Mouse (Mus musculus) intestine, embryonic 15.5 days (tissue): Measurements from ENCODE around the gene Dnajb5. TPM values are rescaled to one million over a fixed set of nuclear protein-coding genes. Genes with fewer than 3 reads are reported as not detected.
A peak's percentile ranks its signal among the peaks of the same experiment; 100 is the strongest.

Experiments used
- ATAC-seq: fragments of 200-750 bp; cut with Nextera tagmentation; 2 replicates; pipeline ENCODE4 v1.8.0; 2017; ENCODE audit warnings: moderate TSS enrichment, moderate library complexity
- H3K27ac ChIP-seq: fragments of 300-500 bp; sonication (generic); 2 replicates; pipeline ENCODE4 v1.5.1; 2015; ENCODE audit warnings: mild to moderate bottlenecking, inconsistent platforms
- H3K27me3 ChIP-seq: fragments of 300-500 bp; sonication (generic); replicated peaks from 2 replicates; pipeline ENCODE4 v1.6.1; 2015; ENCODE audit warnings: inconsistent platforms
- H3K36me3 ChIP-seq: fragments of 300-500 bp; sonication (generic); 2 replicates; pipeline ENCODE4 v1.6.1; 2015; ENCODE audit warnings: inconsistent platforms
- H3K4me1 ChIP-seq: fragments of 300-500 bp; sonication (generic); replicated peaks from 2 replicates; pipeline ENCODE4 v1.6.1; 2015; ENCODE audit warnings: inconsistent platforms
- H3K4me2 ChIP-seq: fragments of 300-500 bp; sonication (generic); replicated peaks from 2 replicates; pipeline ENCODE4 v1.6.1; 2015; ENCODE audit warnings: mild to moderate bottlenecking, inconsistent platforms
- H3K4me3 ChIP-seq: fragments of 300-500 bp; sonication (generic); replicated peaks from 2 replicates; pipeline ENCODE4 v1.5.1; 2015; ENCODE audit warnings: inconsistent platforms
- H3K9ac ChIP-seq: fragments of 300-500 bp; sonication (generic); 2 replicates; pipeline ENCODE4 v1.6.1; 2015; ENCODE audit warnings: inconsistent platforms
- H3K9me3 ChIP-seq: fragments of 300-500 bp; sonication (generic); 2 replicates; pipeline ENCODE4 v1.6.1; 2016; ENCODE audit warnings: inconsistent platforms
- WGBS: fragments of 180-500 bp; shearing (Covaris S2); methylation state at CpG from one replicate; pipeline ENCODE4 v1.1.7; 2015; 5-methylcytosine and 5-hydroxymethylcytosine counted together
- polyA plus RNA-seq: library from polyadenylated mRNA; unstranded; fragments of >200 nt; fragmentation: Nextera tagmentation; extraction: Ambion mirVana; gene quantifications from 2 replicates; pipeline ENCODE4 v1.2.1, GENCODE M21; 2015

The Dnajb5 gene
- polyA plus RNA-seq, result 7.3 and 8.4 TPM in 2 replicates

GRCm38 (mm10) chr4:42949676-42950051, at the start of gene Dnajb5:
Dnajb5 (plus strand) TSS chr4:42949814.
- ATAC-seq, result peak; percentile 97
- peak within 1 kb of the TSS; percentile 90 for H3K9ac ChIP-seq
- H3K36me3 ChIP-seq, result no peaks in the 10 kb centered on the region
- H3K9me3 ChIP-seq, result no peaks in the 10 kb centered on the region
- under 1% methylated on average over 39 of the region's 39 CpGs for WGBS
- H3K4me2 ChIP-seq, result peak within 1 kb of the TSS; percentile 79
- H3K27ac ChIP-seq, result peak within 1 kb of the TSS; percentile 90
- H3K4me3 ChIP-seq, result peak within 1 kb of the TSS; percentile 79
- peaks cover 28% of the 10 kb centered on the region for H3K4me1 ChIP-seq
- H3K27me3 ChIP-seq, result peaks cover 17% of the 10 kb centered on the region; the same call in 1 of the 2 replicates

GRCm38 (mm10) chr4:42900878-42901277, 48.7 kb upstream of the Dnajb5 start:
- H3K4me3 ChIP-seq, result no peak overlapping the region
- no peaks in the 10 kb centered on the region for H3K9me3 ChIP-seq
- 70% methylated on average over 5 of the region's 5 CpGs for WGBS
- no peak for ATAC-seq
- no peaks in the 10 kb centered on the region for H3K36me3 ChIP-seq
- H3K4me1 ChIP-seq, result no peaks in the 10 kb centered on the region
- H3K4me2 ChIP-seq, result no peak overlapping the region
- no peaks in the 10 kb centered on the region for H3K27me3 ChIP-seq
- no peak overlapping the region for H3K27ac ChIP-seq
- H3K9ac ChIP-seq, result no peak overlapping the region

- H3K9ac ChIP-seq, result no peak overlapping the region
- no peaks in the 10 kb centered on the region for H3K9me3 ChIP-seq
- no peaks in the 10 kb centered on the region for H3K4me1 ChIP-seq
- H3K27ac ChIP-seq, result no peak overlapping the region
- no peaks in the 10 kb centered on the region for H3K36me3 ChIP-seq
- ATAC-seq, result no peak
- 52% methylated on average over 9 of the region's 9 CpGs for WGBS
- H3K27me3 ChIP-seq, result no peaks in the 10 kb centered on the region
- H3K4me2 ChIP-seq, result no peak overlapping the region
- no peak overlapping the region for H3K4me3 ChIP-seq
These were observed 47.4 kb upstream of the Dnajb5 start for GRCm38 (mm10) chr4:42902174-42902573.

GRCm38 (mm10) chr4:42902730-42903129, 46.9 kb upstream of the Dnajb5 start:
- 88% methylated on average over 5 of the region's 5 CpGs for WGBS
- Histone ChIP-seq H3K4me1 (no peaks in the 10 kb centered on the region), H3K36me3 (no peaks in the 10 kb centered on the region), H3K27me3 (no peaks in the 10 kb centered on the region), H3K4me3 (no peak overlapping the region), H3K27ac (no peak overlapping the region), H3K9me3 (no peaks in the 10 kb centered on the region), H3K9ac (no peak overlapping the region), H3K4me2 (no peak overlapping the region)
- ATAC-seq, result no peak

- Histone ChIP-seq H3K27ac (no peak overlapping the region), H3K36me3 (no peaks in the 10 kb centered on the region), H3K9me3 (no peaks in the 10 kb centered on the region), H3K4me2 (no peak overlapping the region), H3K4me3 (no peak overlapping the region), H3K9ac (no peak overlapping the region), H3K4me1 (no peaks in the 10 kb centered on the region), H3K27me3 (no peaks in the 10 kb centered on the region)
- no peak for ATAC-seq
- 36% methylated on average over 1 of the region's 1 CpGs for WGBS
These were observed 45.7 kb upstream of the Dnajb5 start for GRCm38 (mm10) chr4:42903942-42904341.

- Histone ChIP-seq H3K9ac (no peak overlapping the region), H3K4me2 (no peak overlapping the region), H3K4me3 (no peak overlapping the region), H3K9me3 (no peaks in the 10 kb centered on the region), H3K36me3 (no peaks in the 10 kb centered on the region), H3K4me1 (no peaks in the 10 kb centered on the region), H3K27ac (no peak overlapping the region), H3K27me3 (no peaks in the 10 kb centered on the region)
- no peak for ATAC-seq
- 88% methylated on average over 3 of the region's 3 CpGs for WGBS
These were observed 45.1 kb upstream of the Dnajb5 start for GRCm38 (mm10) chr4:42904523-42904922.

GRCm38 (mm10) chr4:42904966-42905365, 44.6 kb upstream of the Dnajb5 start:
- no peaks in the 10 kb centered on the region for H3K27me3 ChIP-seq
- H3K4me2 ChIP-seq, result no peak overlapping the region
- ATAC-seq, result no peak
- no peak overlapping the region for H3K27ac ChIP-seq
- no peak overlapping the region for H3K9ac ChIP-seq
- 87% methylated on average over 6 of the region's 6 CpGs for WGBS
- H3K4me1 ChIP-seq, result no peaks in the 10 kb centered on the region
- no peaks in the 10 kb centered on the region for H3K36me3 ChIP-seq
- H3K4me3 ChIP-seq, result no peak overlapping the region
- no peaks in the 10 kb centered on the region for H3K9me3 ChIP-seq

GRCm38 (mm10) chr4:42913391-42913790, 36.2 kb upstream of the Dnajb5 start:
- WGBS, result 50% methylated on average over 10 of the region's 10 CpGs

GRCm38 (mm10) chr4:42915311-42915710, 34.3 kb upstream of the Dnajb5 start:
- Histone ChIP-seq H3K27me3 (peaks cover 40% of the 10 kb centered on the region), H3K36me3 (no peaks in the 10 kb centered on the region), H3K9me3 (no peaks in the 10 kb centered on the region), H3K4me1 (peaks cover 3% of the 10 kb centered on the region), H3K4me3 (no peak overlapping the region), H3K9ac (no peak overlapping the region), H3K27ac (no peak overlapping the region), H3K4me2 (no peak overlapping the region)
- no peak for ATAC-seq
- 75% methylated on average over 12 of the region's 12 CpGs for WGBS

More at GRCm38 (mm10) chr4:42913391-42913790, 36.2 kb upstream of the Dnajb5 start:
- H3K9ac ChIP-seq, result no peak overlapping the region
- peaks cover 3% of the 10 kb centered on the region for H3K4me1 ChIP-seq
- H3K36me3 ChIP-seq, result no peaks in the 10 kb centered on the region
- H3K4me3 ChIP-seq, result no peak overlapping the region
- H3K4me2 ChIP-seq, result no peak overlapping the region
- no peaks in the 10 kb centered on the region for H3K9me3 ChIP-seq
- H3K27me3 ChIP-seq, result peaks cover 37% of the 10 kb centered on the region
- ATAC-seq, result no peak
- no peak overlapping the region for H3K27ac ChIP-seq

GRCm38 (mm10) chr4:42915966-42916365, 33.6 kb upstream of the Dnajb5 start:
- peaks cover 40% of the 10 kb centered on the region for H3K27me3 ChIP-seq
- no peaks in the 10 kb centered on the region for H3K36me3 ChIP-seq
- WGBS, result 79% methylated on average over 1 of the region's 1 CpGs
- no peak overlapping the region for H3K4me2 ChIP-seq
- peaks cover 3% of the 10 kb centered on the region for H3K4me1 ChIP-seq
- no peak overlapping the region for H3K27ac ChIP-seq
- no peak overlapping the region for H3K4me3 ChIP-seq
- ATAC-seq, result no peak
- no peak overlapping the region for H3K9ac ChIP-seq
- no peaks in the 10 kb centered on the region for H3K9me3 ChIP-seq

- H3K9ac ChIP-seq, result peak within 1 kb of the TSS; percentile 43
- no peaks in the 10 kb centered on the region for H3K36me3 ChIP-seq
- H3K4me2 ChIP-seq, result peak within 1 kb of the TSS; percentile 78
- H3K4me3 ChIP-seq, result peak within 1 kb of the TSS; percentile 63
- H3K27me3 ChIP-seq, result peaks cover 41% of the 10 kb centered on the region
- ATAC-seq, result peak; percentile 87
- no peak within 1 kb of the TSS for H3K27ac ChIP-seq
- H3K4me1 ChIP-seq, result peaks cover 3% of the 10 kb centered on the region
- under 1% methylated on average over 83 of the region's 90 CpGs for WGBS
- no peaks in the 10 kb centered on the region for H3K9me3 ChIP-seq
These were observed 32.8 kb upstream of the Dnajb5 start, which contains the start of gene Phf24 for GRCm38 (mm10) chr4:42916617-42917401. Phf24 (plus strand) TSS chr4:42916660.

GRCm38 (mm10) chr4:42917402-42917774, 32.2 kb upstream of the Dnajb5 start:
- no peaks in the 10 kb centered on the region for H3K36me3 ChIP-seq
- peak overlapping the region; percentile 78 for H3K4me2 ChIP-seq
- H3K4me3 ChIP-seq, result peak overlapping the region; percentile 63
- H3K9me3 ChIP-seq, result no peaks in the 10 kb centered on the region
- peak overlapping the region; percentile 43 for H3K9ac ChIP-seq
- H3K27me3 ChIP-seq, result peaks cover 44% of the 10 kb centered on the region
- ATAC-seq, result peak; percentile 71
- H3K4me1 ChIP-seq, result peaks cover 3% of the 10 kb centered on the region
- WGBS, result 4% methylated on average over 26 of the region's 26 CpGs
- no peak overlapping the region for H3K27ac ChIP-seq

GRCm38 (mm10) chr4:42920726-42921125, 28.9 kb upstream of the Dnajb5 start:
- Histone ChIP-seq H3K4me1 (peaks cover 3% of the 10 kb centered on the region), H3K9me3 (no peaks in the 10 kb centered on the region), H3K4me3 (no peak overlapping the region), H3K4me2 (no peak overlapping the region), H3K27me3 (peaks cover 31% of the 10 kb centered on the region), H3K36me3 (no peaks in the 10 kb centered on the region), H3K27ac (no peak overlapping the region), H3K9ac (no peak overlapping the region)
- no peak for ATAC-seq
- 48% methylated on average over 9 of the region's 9 CpGs for WGBS
